Mouse (Mus musculus): ENCODE data around the gene Apbb2. TPM values are rescaled to one million over a fixed set of nuclear protein-coding genes. Genes with fewer than 3 reads are reported as not detected.

Apbb2 gene
- polyA plus RNA-seq, 1 experiment from 2014 or later, result 52.6 TPM

GRCm38 (mm10) chr5:66515271-66515670 is 103.3 kb downstream of the Apbb2 start:
- no peaks in the 10 kb centered on the region for H3K27me3 ChIP-seq (ENCODE audit: control insufficient read depth, insufficient read depth, low read length)
- no peaks in the 10 kb centered on the region for H3K9me3 ChIP-seq (ENCODE audit: control insufficient read depth, low read length)
- no peak overlapping the region for H3K9ac ChIP-seq (ENCODE audit: low read length)
- H3K36me3 ChIP-seq (ENCODE audit: control insufficient read depth, insufficient read depth, low read length), result no peaks in the 10 kb centered on the region
- 69% methylated on average over 10 of the region's 10 CpGs for WGBS
- ATAC-seq (ENCODE audit: insufficient read depth, low FRiP score, low TSS enrichment) (no peak), DNase-seq (ENCODE audit: low spot score) (no peak)
- H3K4me2 ChIP-seq (ENCODE audit: low read depth), result no peak overlapping the region
- H3K4me1 ChIP-seq (ENCODE audit: control insufficient read depth, insufficient read depth, low read length), result no peaks in the 10 kb centered on the region
- no peak overlapping the region for H3K27ac ChIP-seq (ENCODE audit: low read depth, low read length)
- no peak overlapping the region for H3K4me3 ChIP-seq (ENCODE audit: low read depth, low read length)

GRCm38 (mm10) chr5:66514659-66515058 is 103.9 kb downstream of the Apbb2 start:
- H3K36me3 ChIP-seq (ENCODE audit: control insufficient read depth, insufficient read depth, low read length), result no peaks in the 10 kb centered on the region

GRCm38 (mm10) chr5:66513412-66513811 is 105.2 kb downstream of the Apbb2 start:
- no peaks in the 10 kb centered on the region for H3K9me3 ChIP-seq (ENCODE audit: control insufficient read depth, low read length)
- H3K4me1 ChIP-seq (ENCODE audit: control insufficient read depth, insufficient read depth, low read length), result no peaks in the 10 kb centered on the region
- H3K27me3 ChIP-seq (ENCODE audit: control insufficient read depth, insufficient read depth, low read length), result no peaks in the 10 kb centered on the region
- no peak overlapping the region for H3K27ac ChIP-seq (ENCODE audit: low read depth, low read length)
- H3K9ac ChIP-seq (ENCODE audit: low read length), result no peak overlapping the region
- H3K4me2 ChIP-seq (ENCODE audit: low read depth), result no peak overlapping the region
- no peak overlapping the region for H3K4me3 ChIP-seq (ENCODE audit: low read depth, low read length)
- no peaks in the 10 kb centered on the region for H3K36me3 ChIP-seq (ENCODE audit: control insufficient read depth, insufficient read depth, low read length)
- ATAC-seq (ENCODE audit: insufficient read depth, low FRiP score, low TSS enrichment) (no peak), DNase-seq (ENCODE audit: low spot score) (no peak)

More at GRCm38 (mm10) chr5:66514659-66515058, 103.9 kb downstream of the Apbb2 start:
- 87% methylated on average over 6 of the region's 6 CpGs for WGBS
- Histone ChIP-seq H3K4me2 (ENCODE audit: low read depth) (no peak overlapping the region), H3K4me3 (ENCODE audit: low read depth, low read length) (no peak overlapping the region), H3K27ac (ENCODE audit: low read depth, low read length) (no peak overlapping the region), H3K9ac (ENCODE audit: low read length) (no peak overlapping the region), H3K9me3 (ENCODE audit: control insufficient read depth, low read length) (no peaks in the 10 kb centered on the region), H3K4me1 (ENCODE audit: control insufficient read depth, insufficient read depth, low read length) (no peaks in the 10 kb centered on the region), H3K27me3 (ENCODE audit: control insufficient read depth, insufficient read depth, low read length) (no peaks in the 10 kb centered on the region)
- no peak for DNase-seq (ENCODE audit: low spot score)
- ATAC-seq (ENCODE audit: insufficient read depth, low FRiP score, low TSS enrichment), result no peak

GRCm38 (mm10) chr5:66512519-66512918 is 106.1 kb downstream of the Apbb2 start:
- Histone ChIP-seq H3K27me3 (ENCODE audit: control insufficient read depth, insufficient read depth, low read length) (no peaks in the 10 kb centered on the region), H3K4me3 (ENCODE audit: low read depth, low read length) (no peak overlapping the region), H3K9ac (ENCODE audit: low read length) (no peak overlapping the region), H3K4me2 (ENCODE audit: low read depth) (no peak overlapping the region), H3K36me3 (ENCODE audit: control insufficient read depth, insufficient read depth, low read length) (no peaks in the 10 kb centered on the region), H3K27ac (ENCODE audit: low read depth, low read length) (no peak overlapping the region), H3K4me1 (ENCODE audit: control insufficient read depth, insufficient read depth, low read length) (no peaks in the 10 kb centered on the region), H3K9me3 (ENCODE audit: control insufficient read depth, low read length) (no peaks in the 10 kb centered on the region)
- DNase-seq (ENCODE audit: low spot score) (no peak), ATAC-seq (ENCODE audit: insufficient read depth, low FRiP score, low TSS enrichment) (no peak)
- 92% methylated on average over 7 of the region's 7 CpGs for WGBS

GRCm38 (mm10) chr5:66510716-66511115 is 107.9 kb downstream of the Apbb2 start:
- Histone ChIP-seq H3K9ac (ENCODE audit: low read length) (no peak overlapping the region), H3K4me1 (ENCODE audit: control insufficient read depth, insufficient read depth, low read length) (no peaks in the 10 kb centered on the region), H3K36me3 (ENCODE audit: control insufficient read depth, insufficient read depth, low read length) (no peaks in the 10 kb centered on the region), H3K4me3 (ENCODE audit: low read depth, low read length) (no peak overlapping the region), H3K9me3 (ENCODE audit: control insufficient read depth, low read length) (no peaks in the 10 kb centered on the region), H3K4me2 (ENCODE audit: low read depth) (no peak overlapping the region), H3K27ac (ENCODE audit: low read depth, low read length) (no peak overlapping the region), H3K27me3 (ENCODE audit: control insufficient read depth, insufficient read depth, low read length) (no peaks in the 10 kb centered on the region)
- DNase-seq (ENCODE audit: low spot score) (no peak), ATAC-seq (ENCODE audit: insufficient read depth, low FRiP score, low TSS enrichment) (no peak)
- 92% methylated on average over 6 of the region's 7 CpGs for WGBS

- Histone ChIP-seq H3K4me2 (ENCODE audit: low read depth) (no peak overlapping the region), H3K27ac (ENCODE audit: low read depth, low read length) (no peak overlapping the region), H3K27me3 (ENCODE audit: control insufficient read depth, insufficient read depth, low read length) (no peaks in the 10 kb centered on the region), H3K36me3 (ENCODE audit: control insufficient read depth, insufficient read depth, low read length) (no peaks in the 10 kb centered on the region), H3K4me1 (ENCODE audit: control insufficient read depth, insufficient read depth, low read length) (no peaks in the 10 kb centered on the region), H3K9ac (ENCODE audit: low read length) (no peak overlapping the region), H3K4me3 (ENCODE audit: low read depth, low read length) (no peak overlapping the region), H3K9me3 (ENCODE audit: control insufficient read depth, low read length) (no peaks in the 10 kb centered on the region)
- ATAC-seq (ENCODE audit: insufficient read depth, low FRiP score, low TSS enrichment), result no peak
- DNase-seq (ENCODE audit: low spot score), result no peak
- 77% methylated on average over 5 of the region's 5 CpGs for WGBS
These were observed 109.4 kb downstream of the Apbb2 start for GRCm38 (mm10) chr5:66509151-66509550.

- H3K4me3 ChIP-seq (ENCODE audit: low read depth, low read length), result no peak overlapping the region
- 88% methylated on average over 3 of the region's 3 CpGs for WGBS
- H3K9ac ChIP-seq (ENCODE audit: low read length), result no peak overlapping the region
- DNase-seq (ENCODE audit: low spot score), result no peak
- no peak overlapping the region for H3K4me2 ChIP-seq (ENCODE audit: low read depth)
- H3K9me3 ChIP-seq (ENCODE audit: control insufficient read depth, low read length), result no peaks in the 10 kb centered on the region
- no peak for ATAC-seq (ENCODE audit: insufficient read depth, low FRiP score, low TSS enrichment)
- no peak overlapping the region for H3K27ac ChIP-seq (ENCODE audit: low read depth, low read length)
- no peaks in the 10 kb centered on the region for H3K27me3 ChIP-seq (ENCODE audit: control insufficient read depth, insufficient read depth, low read length)
- H3K4me1 ChIP-seq (ENCODE audit: control insufficient read depth, insufficient read depth, low read length), result no peaks in the 10 kb centered on the region; the same call in 1 of the 2 replicates
- no peaks in the 10 kb centered on the region for H3K36me3 ChIP-seq (ENCODE audit: control insufficient read depth, insufficient read depth, low read length)
These were observed 113.0 kb downstream of the Apbb2 start for GRCm38 (mm10) chr5:66505578-66505977.

- no peak overlapping the region for H3K27ac ChIP-seq (ENCODE audit: low read depth, low read length)
- no peaks in the 10 kb centered on the region for H3K27me3 ChIP-seq (ENCODE audit: control insufficient read depth, insufficient read depth, low read length)
- H3K9ac ChIP-seq (ENCODE audit: low read length), result no peak overlapping the region
- no peak for ATAC-seq (ENCODE audit: insufficient read depth, low FRiP score, low TSS enrichment)
- no peak overlapping the region for H3K4me3 ChIP-seq (ENCODE audit: low read depth, low read length)
- H3K9me3 ChIP-seq (ENCODE audit: control insufficient read depth, low read length), result no peaks in the 10 kb centered on the region
- no peak for DNase-seq (ENCODE audit: low spot score)
- no peaks in the 10 kb centered on the region; the same call in 1 of the 2 replicates for H3K4me1 ChIP-seq (ENCODE audit: control insufficient read depth, insufficient read depth, low read length)
- WGBS, result 79% methylated on average over 1 of the region's 1 CpGs
- H3K36me3 ChIP-seq (ENCODE audit: control insufficient read depth, insufficient read depth, low read length), result no peaks in the 10 kb centered on the region
- H3K4me2 ChIP-seq (ENCODE audit: low read depth), result no peak overlapping the region
These were observed 113.5 kb downstream of the Apbb2 start for GRCm38 (mm10) chr5:66505071-66505470.

- 71% methylated on average over 6 of the region's 6 CpGs for WGBS
- Histone ChIP-seq H3K27ac (ENCODE audit: low read depth, low read length) (no peak overlapping the region), H3K9me3 (ENCODE audit: control insufficient read depth, low read length) (no peaks in the 10 kb centered on the region), H3K27me3 (ENCODE audit: control insufficient read depth, insufficient read depth, low read length) (no peaks in the 10 kb centered on the region), H3K4me3 (ENCODE audit: low read depth, low read length) (no peak overlapping the region), H3K36me3 (ENCODE audit: control insufficient read depth, insufficient read depth, low read length) (no peaks in the 10 kb centered on the region), H3K4me1 (ENCODE audit: control insufficient read depth, insufficient read depth, low read length) (no peaks in the 10 kb centered on the region; the same call in 1 of the 2 replicates), H3K9ac (ENCODE audit: low read length) (no peak overlapping the region), H3K4me2 (ENCODE audit: low read depth) (no peak overlapping the region)
- ATAC-seq (ENCODE audit: insufficient read depth, low FRiP score, low TSS enrichment), result no peak
- no peak for DNase-seq (ENCODE audit: low spot score)
These were observed 114.2 kb downstream of the Apbb2 start for GRCm38 (mm10) chr5:66504434-66504747.

Measured in neural tube, embryonic 11.5 days (tissue).